ENCODE assay signal across 14 mouse cellular contexts in genomic region chr1:89932021-89932423, GRCm38 (mm10). TPM values are rescaled to one million over a fixed set of nuclear protein-coding genes. Genes with fewer than 3 reads are reported as not detected.
DNase-seq lines count a peak whose midpoint lies in the region; ATAC-seq and TF ChIP-seq lines count a peak whose summit lies in the region.
"Had no signal": no experiment of that assay in that cellular context is flagged by ENCODE, and none has a peak within 500 bp of the region (broad histone marks: within the 10 kb centered on the region; RNA-seq: fewer than 3 reads in every experiment).

No protein-coding gene starts in this region.

- peaks cover 22% of the 10 kb centered on the region for H3K4me1 ChIP-seq in liver, embryonic 12.5 days
- peaks cover 12% of the 10 kb centered on the region for H3K4me1 ChIP-seq in liver, embryonic 11.5 days (replicated peaks; ENCODE audit: control insufficient read depth, insufficient read depth, low read length)
- H3K4me1 ChIP-seq in forebrain, embryonic 13.5 days, result peaks cover 71% of the 10 kb centered on the region
- H3K4me1 ChIP-seq in limb, embryonic 10.5 days, result peaks cover 89% of the 10 kb centered on the region
- peaks cover 65% of the 10 kb centered on the region for H3K4me1 ChIP-seq in neural tube, embryonic 15.5 days
- no peaks in the 10 kb centered on the region for H3K4me1 ChIP-seq in kidney, adult 2 months (ENCODE audit: control insufficient read depth, insufficient read depth, low read length)

- no peak overlapping the region for H3K9ac ChIP-seq in liver, embryonic 12.5 days
- no peak overlapping the region for H3K9ac ChIP-seq in liver, embryonic 11.5 days (ENCODE audit: low read depth, low read length)
- no peak overlapping the region for H3K9ac ChIP-seq in forebrain, embryonic 13.5 days
- 0 out of 2 replicates have a peak overlapping the region, but pooled peaks have one; percentile 30 for H3K9ac ChIP-seq in neural tube, embryonic 15.5 days (replicated peaks)

- TF ChIP-seq POLR2A in kidney, adult 2 months (IDR thresholded peaks at IDR 0.05; ENCODE audit: low read depth, low read length), result no peak

- no peak overlapping the region for H3K4me3 ChIP-seq in liver, embryonic 12.5 days
- H3K4me3 ChIP-seq in liver, embryonic 11.5 days (ENCODE audit: low read depth, low read length), result no peak overlapping the region
- peak overlapping the region; percentile 42 for H3K4me3 ChIP-seq in forebrain, embryonic 13.5 days
- H3K4me3 ChIP-seq in limb, embryonic 10.5 days, result peak overlapping the region; percentile 67
- H3K4me3 ChIP-seq in neural tube, embryonic 15.5 days (replicated peaks), result peak overlapping the region; percentile 49
- no peak overlapping the region for H3K4me3 ChIP-seq in kidney, adult 2 months (ENCODE audit: insufficient read depth, low read depth, low read length)
- H3K4me3 ChIP-seq: myocyte had no signal

- H3K36me3 ChIP-seq in liver, embryonic 12.5 days, result no peaks in the 10 kb centered on the region
- no peaks in the 10 kb centered on the region for H3K36me3 ChIP-seq in liver, embryonic 11.5 days (ENCODE audit: control insufficient read depth, insufficient read depth, low read length)
- no peaks in the 10 kb centered on the region for H3K36me3 ChIP-seq in forebrain, embryonic 13.5 days (ENCODE audit: poor library complexity, severe bottlenecking)
- no peaks in the 10 kb centered on the region for H3K36me3 ChIP-seq in limb, embryonic 10.5 days
- no peaks in the 10 kb centered on the region for H3K36me3 ChIP-seq in neural tube, embryonic 15.5 days
- no peaks in the 10 kb centered on the region for H3K36me3 ChIP-seq in kidney, adult 2 months (ENCODE audit: control insufficient read depth, insufficient read depth, low read length)

- no peak for TF ChIP-seq CTCF in kidney, adult 2 months (conservative IDR thresholded peaks at IDR 0.05; ENCODE audit: insufficient read depth, insufficient read length, low read depth, low read length)

- no peak overlapping the region for H3K27ac ChIP-seq in liver, embryonic 12.5 days
- no peak overlapping the region for H3K27ac ChIP-seq in liver, embryonic 11.5 days (ENCODE audit: low read depth, low read length)
- H3K27ac ChIP-seq in forebrain, embryonic 13.5 days, result no peak overlapping the region
- no peak overlapping the region for H3K27ac ChIP-seq in limb, embryonic 10.5 days
- no peak overlapping the region; the same call in 1 of the 2 replicates for H3K27ac ChIP-seq in neural tube, embryonic 15.5 days (replicated peaks)
- no peak overlapping the region for H3K27ac ChIP-seq in kidney, adult 2 months (ENCODE audit: insufficient read depth, low read depth, low read length)
- H3K27ac ChIP-seq: gastrocnemius, adult 2 months had no signal

- H3K9me3 ChIP-seq in liver, embryonic 12.5 days (replicated peaks), result no peaks in the 10 kb centered on the region
- H3K9me3 ChIP-seq in liver, embryonic 11.5 days (ENCODE audit: control insufficient read depth, low read length), result no peaks in the 10 kb centered on the region
- H3K9me3 ChIP-seq in forebrain, embryonic 13.5 days (replicated peaks), result no peaks in the 10 kb centered on the region
- H3K9me3 ChIP-seq in limb, embryonic 10.5 days (replicated peaks), result no peaks in the 10 kb centered on the region
- no peaks in the 10 kb centered on the region for H3K9me3 ChIP-seq in neural tube, embryonic 15.5 days (replicated peaks)

- peaks cover 99% of the 10 kb centered on the region for H3K27me3 ChIP-seq in liver, embryonic 12.5 days (replicated peaks)
- H3K27me3 ChIP-seq in liver, embryonic 11.5 days (replicated peaks; ENCODE audit: control insufficient read depth, insufficient read depth, low read length), result peaks cover 99% of the 10 kb centered on the region
- H3K27me3 ChIP-seq in forebrain, embryonic 13.5 days, result peaks cover 100% of the 10 kb centered on the region
- peaks cover 99% of the 10 kb centered on the region for H3K27me3 ChIP-seq in limb, embryonic 10.5 days (ENCODE audit: low read depth, poor library complexity, severe bottlenecking)
- H3K27me3 ChIP-seq in neural tube, embryonic 15.5 days (replicated peaks), result peaks cover 68% of the 10 kb centered on the region
- H3K27me3 ChIP-seq in kidney, adult 2 months (replicated peaks; ENCODE audit: control insufficient read depth, insufficient read depth, low read length), result peaks cover 13% of the 10 kb centered on the region

- peak overlapping the region; percentile 72 for H3K4me2 ChIP-seq in liver, embryonic 12.5 days
- no peak overlapping the region for H3K4me2 ChIP-seq in liver, embryonic 11.5 days
- H3K4me2 ChIP-seq in forebrain, embryonic 13.5 days, result peak overlapping the region; percentile 63
- H3K4me2 ChIP-seq in neural tube, embryonic 15.5 days, result peak overlapping the region; percentile 85

- 15% methylated on average over 19 of the region's 19 CpGs for WGBS in liver, embryonic 12.5 days (ENCODE audit: insufficient replicate concordance)
- WGBS in liver, embryonic 11.5 days, result 9% methylated on average over 19 of the region's 19 CpGs
- under 1% methylated on average over 19 of the region's 19 CpGs for whole genome bisulfite sequencing in forebrain, embryonic 13.5 days
- WGBS in limb, embryonic 10.5 days, result under 1% methylated on average over 19 of the region's 19 CpGs
- WGBS in neural tube, embryonic 15.5 days, result 3% methylated on average over 19 of the region's 19 CpGs
- WGBS in kidney, adult 2 months, result 14% methylated on average over 19 of the region's 19 CpGs

- ATAC-seq in liver, embryonic 12.5 days, result no peak
- no peak for ATAC-seq in liver, embryonic 11.5 days (replicated peaks; ENCODE audit: low FRiP score)
- ATAC-seq in forebrain, embryonic 13.5 days, result no peak
- ATAC-seq in neural tube, embryonic 15.5 days (ENCODE audit: low FRiP score), result no peak
- ATAC-seq in activated CD4-positive, CD25-positive, alpha-beta regulatory T cell, adult 4 months, result no peak

- DNase-seq in liver, embryonic 11.5 days (ENCODE audit: low spot score), result no peak
- peak; percentile 57 for DNase-seq in limb, embryonic 10.5 days (ENCODE audit: low spot score)
- no peak for DNase-seq in retina, embryonic 14.5 days (ENCODE audit: low spot score)
- DNase-seq in kidney, adult 2 months, result no peak
- DNase-seq: cerebellum, adult 11-12 months; gastrocnemius, adult 2 months; kidney, adult 8-10 months; lung, postnatal 10 days had no signal

RNA-seq across cellular contexts. Expression of gene Gbx2, which starts 1.0 kb away (rescaled TPM):
- polyA plus RNA-seq in liver, embryonic 12.5 days (2016; fragmentation: Nextera tagmentation; extraction: Ambion mirVana), result 1.7 and 2.0 TPM in 2 replicates
- polyA plus RNA-seq in liver, embryonic 11.5 days (2014; fragmentation: Nextera tagmentation; extraction: Ambion mirVana), result 2.2 and 2.9 TPM in 2 replicates
- polyA plus RNA-seq in forebrain, embryonic 13.5 days (2015; fragmentation: Nextera tagmentation; extraction: Ambion mirVana), result 18.7 and 29.4 TPM in 2 replicates
- polyA plus RNA-seq in limb, embryonic 10.5 days (2016; fragmentation: Nextera tagmentation; extraction: Ambion mirVana), result 5.3 and 9.5 TPM in 2 replicates
- polyA plus RNA-seq in neural tube, embryonic 15.5 days (2015; fragmentation: Nextera tagmentation; extraction: Ambion mirVana), result 21.7 and 30.5 TPM in 2 replicates
- not detected in 2 replicates for polyA plus RNA-seq in kidney, adult 2 months (2012; rRNA removed)
- polyA plus RNA-seq in activated CD4-positive, CD25-positive, alpha-beta regulatory T cell, adult 4 months (2017; shearing (Covaris generic)), result not detected
- polyA plus RNA-seq: heart, embryonic 16.5 days; myocyte had no signal

Comparison
In these comparisons a context has a peak if more than half of its experiments do, and no peak if none do; other contexts are left out.
1. H3K4me3 ChIP-seq: peak in forebrain, embryonic 13.5 days (single experiment), limb, embryonic 10.5 days (single experiment) and neural tube, embryonic 15.5 days (single experiment); none in liver, embryonic 12.5 days (single experiment), liver, embryonic 11.5 days (single experiment) and kidney, adult 2 months (single experiment).